Mouse (Mus musculus): ENCODE data around the gene Zbtb33.
"Not testable (repeated sequence)": the region's sequence is repeated elsewhere in the genome, so short reads cannot be mapped to it uniquely, and the experiment has no call there.

The Zbtb33 gene

DNA sequence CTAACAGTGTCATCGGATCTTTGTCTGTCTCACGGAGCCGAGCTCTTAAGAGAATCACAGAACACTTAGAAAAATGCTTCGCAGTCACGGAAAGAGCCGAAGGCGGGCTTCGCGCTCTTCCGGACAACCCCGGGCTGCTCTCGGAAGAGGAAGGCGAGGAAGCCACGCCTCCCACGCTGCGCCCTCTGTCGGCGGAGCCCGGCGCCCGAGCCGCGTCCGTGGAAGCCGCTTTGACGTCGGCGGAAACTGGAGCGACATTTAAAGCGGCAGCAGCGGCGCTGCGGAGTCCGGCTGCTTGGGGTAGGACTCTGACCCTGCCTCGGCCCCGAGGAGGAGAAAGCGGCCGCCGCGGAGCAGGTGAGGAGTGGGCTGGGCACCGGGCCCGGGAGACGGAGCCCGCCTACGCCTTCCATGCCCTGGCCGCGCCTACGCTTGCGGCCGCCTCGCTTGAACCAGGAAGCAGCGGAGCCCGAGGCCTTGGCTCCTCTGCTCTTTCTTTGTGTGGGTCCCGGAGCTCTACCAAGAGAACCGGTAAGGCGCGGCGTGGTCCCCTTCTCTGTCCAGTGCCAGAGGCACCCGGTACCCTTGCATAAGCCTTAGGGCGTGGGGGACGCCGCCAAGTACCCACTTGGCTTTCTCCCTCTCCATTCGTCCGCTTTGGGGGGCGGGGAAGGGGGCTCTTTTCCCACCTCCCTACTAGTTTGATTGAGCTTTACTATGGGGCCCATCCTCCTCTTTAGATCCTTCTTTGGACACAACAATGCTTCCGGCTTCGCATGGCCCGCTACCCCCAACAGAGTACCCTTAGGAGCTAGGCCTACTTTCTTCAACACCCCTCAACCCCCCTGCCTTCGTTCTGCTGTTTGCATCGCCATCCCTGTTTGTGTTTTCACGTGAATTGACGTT lies at the start of gene Zbtb33:
Gene Zbtb33, plus strand, starts transcription at position 242 of the 906 bp plus-strand sequence.
- DNase-seq (ENCODE audit: low spot score) = peak; percentile 82

GRCm38 (mm10) chrX:38159097-38159496 lies 30.5 kb upstream of the Zbtb33 start:
- DNase-seq (ENCODE audit: low spot score) = no peak

- no peak for DNase-seq (ENCODE audit: low spot score)
Observed at GRCm38 (mm10) chrX:38165315-38165714, 24.3 kb upstream of the Zbtb33 start.

GRCm38 (mm10) chrX:38166064-38166463 lies 23.5 kb upstream of the Zbtb33 start:
- DNase-seq (ENCODE audit: low spot score) = no peak

GRCm38 (mm10) chrX:38166592-38166991 lies 23.0 kb upstream of the Zbtb33 start:
- no peak for DNase-seq (ENCODE audit: low spot score)

- not testable (repeated sequence) for DNase-seq (ENCODE audit: low spot score)
Observed at GRCm38 (mm10) chrX:38179891-38180310, 9.7 kb upstream of the Zbtb33 start.

DNA sequence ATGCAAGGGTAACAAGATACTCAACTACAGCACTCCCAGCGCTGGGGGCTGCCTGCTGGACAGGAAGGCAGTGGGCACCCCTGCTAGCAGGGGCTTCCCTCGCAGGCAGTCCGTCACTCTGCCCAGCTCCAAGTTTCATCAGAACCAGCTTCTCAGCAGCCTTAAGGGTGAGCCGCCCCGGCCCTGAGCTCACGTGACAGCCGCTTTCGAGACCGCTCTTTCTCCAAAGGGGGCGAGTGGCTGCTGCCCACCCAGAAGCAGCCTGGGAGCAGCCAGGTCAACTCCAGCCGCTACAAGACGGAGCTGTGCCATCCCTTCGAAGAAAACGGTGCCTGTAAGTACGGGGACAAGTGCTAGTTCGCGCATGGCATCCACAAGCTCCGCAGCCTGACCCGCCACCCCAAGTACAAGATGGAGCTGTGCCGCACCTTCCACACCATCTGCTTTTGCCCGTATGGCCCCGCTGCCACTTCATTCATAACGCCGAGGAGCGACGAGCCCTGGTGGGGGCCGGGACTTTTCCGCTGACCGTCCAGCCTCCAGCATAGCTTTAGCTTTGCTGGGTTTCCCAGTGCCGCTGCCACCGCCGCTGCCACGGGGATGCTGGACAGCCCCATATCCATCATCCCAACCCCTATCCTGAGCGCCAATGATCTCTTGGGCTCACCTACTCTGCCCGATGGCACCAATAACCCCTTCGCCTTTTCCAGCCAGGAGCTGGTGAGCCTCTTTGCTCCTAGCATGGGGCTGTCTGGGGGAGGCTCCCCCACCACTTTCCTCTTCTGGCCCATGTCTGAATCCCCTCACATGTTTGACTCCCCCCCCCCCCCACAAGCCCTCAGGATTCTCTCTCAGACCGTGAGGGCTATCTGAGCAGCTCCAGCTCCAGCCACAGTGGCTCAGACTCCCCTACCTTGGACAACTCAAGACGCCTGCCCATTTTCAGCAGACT lies 8.7 kb upstream of the Zbtb33 start:
- DNase-seq (ENCODE audit: low spot score) = no peak

DNA sequence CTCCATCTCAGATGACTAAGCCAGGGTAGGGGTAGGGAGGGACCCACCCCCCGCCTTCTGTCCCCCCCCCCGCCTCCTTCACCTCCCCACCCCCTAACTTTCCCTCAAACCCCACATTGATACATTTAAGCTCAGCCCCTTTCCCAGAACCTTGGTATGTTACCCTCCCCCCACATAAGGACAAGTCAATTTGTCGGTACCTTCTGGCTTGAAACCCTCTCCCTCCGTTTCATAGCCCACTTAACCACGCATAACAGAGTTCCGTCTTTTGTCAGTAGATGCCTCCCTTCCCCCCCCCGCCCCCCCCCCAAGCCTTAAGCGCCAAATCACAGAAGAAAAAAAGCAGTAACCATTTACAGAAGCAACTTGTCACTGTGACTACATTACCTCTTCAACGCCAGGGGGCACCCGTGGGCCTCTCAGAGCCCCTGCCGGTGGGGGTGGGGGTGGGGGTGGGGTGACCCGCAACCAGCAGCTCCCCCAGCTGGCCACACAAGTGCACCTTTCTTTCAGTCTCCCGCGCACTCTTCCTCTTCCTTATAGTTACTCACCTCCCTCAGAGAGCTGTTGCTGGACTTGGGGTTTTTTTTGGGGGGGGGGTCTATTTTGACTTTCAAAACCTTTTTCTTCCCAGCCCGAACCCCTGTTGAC lies 7.9 kb upstream of the Zbtb33 start:
- DNase-seq (ENCODE audit: low spot score) = no peak

DNA sequence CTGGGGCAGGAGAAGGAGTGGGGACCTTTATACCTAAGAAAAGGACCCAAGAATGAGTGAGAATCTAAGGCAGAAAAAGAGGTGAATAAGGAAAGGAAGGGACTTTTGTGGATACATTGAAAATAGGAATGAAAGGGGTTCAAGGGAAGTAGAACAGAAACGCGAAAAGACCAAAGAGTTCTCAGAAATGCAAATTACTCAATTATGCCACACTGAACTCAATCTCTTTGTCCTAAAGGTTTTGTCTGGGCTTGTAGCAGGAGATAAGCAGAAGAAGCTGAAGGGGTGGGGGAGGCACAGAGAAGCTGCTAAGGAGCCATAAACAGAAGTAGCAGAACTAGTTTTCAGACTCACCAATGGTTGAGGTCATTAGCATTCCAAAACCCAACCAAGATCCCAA lies 4.1 kb upstream of the Zbtb33 start:
- DNase-seq (ENCODE audit: low spot score) = no peak

- no peak for DNase-seq (ENCODE audit: low spot score)
Observed at GRCm38 (mm10) chrX:38190458-38190764, 818 bp downstream of the Zbtb33 start.

- DNase-seq (ENCODE audit: low spot score) = no peak
Observed at GRCm38 (mm10) chrX:38201816-38202215, 12.2 kb downstream of the Zbtb33 start.

DNA sequence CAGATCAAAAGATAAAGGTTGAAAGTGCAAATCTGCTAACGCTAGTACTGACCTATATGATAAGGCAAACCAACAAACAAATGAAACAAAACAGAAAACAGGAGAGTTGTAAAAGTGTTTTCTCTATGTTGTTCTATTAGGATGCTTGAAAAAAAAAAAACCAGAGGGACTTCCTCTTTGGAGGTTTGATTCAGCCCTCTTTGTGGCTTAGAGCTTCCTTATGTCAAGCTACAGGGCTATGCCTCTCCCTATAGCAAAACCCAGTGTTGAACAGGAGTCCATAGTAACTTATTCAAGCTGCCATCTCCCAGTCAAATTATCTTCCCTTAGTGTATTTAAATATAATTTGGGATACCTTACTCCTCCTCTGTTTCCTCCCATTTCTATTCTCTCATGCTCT lies 17.8 kb downstream of the Zbtb33 start:
- DNase-seq (ENCODE audit: low spot score) = no peak

DNA sequence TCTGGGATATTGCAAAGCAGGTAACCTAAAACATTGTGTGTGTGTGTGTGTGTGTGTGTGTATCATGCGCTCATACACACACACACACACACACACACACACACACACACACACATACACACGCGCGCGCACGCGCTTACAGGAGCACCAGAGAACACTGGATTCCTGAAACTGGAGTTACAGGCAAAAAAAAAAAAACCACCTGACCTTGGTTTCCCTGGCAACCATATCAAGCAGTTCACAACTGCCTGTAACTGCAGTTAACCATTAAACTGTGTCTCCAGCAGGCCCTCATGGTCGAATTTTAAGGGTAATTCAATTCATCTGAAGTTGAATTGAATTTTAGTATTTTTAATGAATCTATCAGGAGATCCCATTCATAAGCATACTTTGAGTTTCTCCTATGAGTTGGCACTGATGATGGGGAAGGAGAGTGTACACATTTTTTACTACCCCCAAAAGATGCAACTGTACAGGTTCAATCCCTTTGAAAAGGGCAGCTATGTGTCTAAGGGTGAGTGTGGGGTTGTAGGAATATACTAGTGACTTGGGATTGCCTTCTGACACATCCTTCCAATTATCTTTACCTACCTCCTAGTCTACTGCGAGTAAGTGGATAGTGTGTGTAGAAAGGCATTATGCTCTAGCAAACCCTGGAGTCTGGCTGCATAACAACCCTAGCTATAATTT lies 27.5 kb downstream of the Zbtb33 start:
- DNase-seq (ENCODE audit: low spot score) = no peak

- DNase-seq (ENCODE audit: low spot score) = no peak
Observed at GRCm38 (mm10) chrX:38217676-38217991, 28.0 kb downstream of the Zbtb33 start.

- DNase-seq (ENCODE audit: low spot score) = no peak
Observed at GRCm38 (mm10) chrX:38222757-38223156, 33.2 kb downstream of the Zbtb33 start.

- DNase-seq (ENCODE audit: low spot score) = no peak
Observed at GRCm38 (mm10) chrX:38229888-38230287, 40.3 kb downstream of the Zbtb33 start.

DNA sequence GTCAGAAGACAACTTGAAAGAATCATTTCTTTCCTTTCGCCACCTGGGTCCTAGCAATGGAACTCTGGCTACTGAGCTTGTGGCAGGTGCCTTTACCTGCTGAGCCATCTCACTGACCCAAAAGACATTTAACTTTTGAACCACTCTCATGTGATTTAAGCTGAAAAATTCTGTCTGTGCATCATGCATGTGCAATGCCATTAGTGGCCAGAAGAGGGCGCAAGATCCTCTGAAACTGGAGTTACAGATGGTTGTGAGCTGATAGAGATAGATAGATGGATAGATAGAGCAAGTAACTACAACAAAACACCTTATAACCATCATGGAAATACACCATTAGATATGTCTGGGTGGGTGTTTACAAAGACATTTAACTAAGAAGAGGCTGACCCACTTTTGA lies 48.1 kb downstream of the Zbtb33 start:
- DNase-seq (ENCODE audit: low spot score) = no peak
